Mouse (Mus musculus) brain, adult 2 months (tissue): Measurements from ENCODE around the gene Ghr.
A peak's percentile ranks its signal among the peaks of the same experiment; 100 is the strongest.

Source experiments
- DNase-seq: peaks from one replicate; pipeline ENCODE4 v3.0.0; 2011; ENCODE audit warnings: low read depth, low spot score

Ghr gene

DNA sequence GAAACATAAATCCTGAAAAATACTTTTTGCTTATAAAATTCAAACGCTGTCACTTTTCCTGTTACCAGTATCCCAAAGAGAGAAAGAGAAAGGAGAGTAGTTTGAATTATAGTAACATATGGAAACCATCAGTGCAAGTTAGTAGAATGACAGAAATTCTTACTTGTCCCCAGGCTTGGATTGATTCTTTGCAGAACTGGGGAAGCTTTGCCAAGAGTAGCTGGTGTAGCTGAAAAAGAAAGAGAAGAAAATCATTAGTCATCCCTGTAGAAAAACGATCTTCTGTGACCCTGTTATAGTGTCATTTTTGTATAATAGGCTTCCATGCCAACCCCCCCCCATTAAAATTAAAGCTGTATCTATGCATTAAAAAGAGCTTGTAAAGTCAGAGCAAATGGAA is 194.8 kb downstream of the Ghr start:
- peak; percentile 15 for DNase-seq

DNA sequence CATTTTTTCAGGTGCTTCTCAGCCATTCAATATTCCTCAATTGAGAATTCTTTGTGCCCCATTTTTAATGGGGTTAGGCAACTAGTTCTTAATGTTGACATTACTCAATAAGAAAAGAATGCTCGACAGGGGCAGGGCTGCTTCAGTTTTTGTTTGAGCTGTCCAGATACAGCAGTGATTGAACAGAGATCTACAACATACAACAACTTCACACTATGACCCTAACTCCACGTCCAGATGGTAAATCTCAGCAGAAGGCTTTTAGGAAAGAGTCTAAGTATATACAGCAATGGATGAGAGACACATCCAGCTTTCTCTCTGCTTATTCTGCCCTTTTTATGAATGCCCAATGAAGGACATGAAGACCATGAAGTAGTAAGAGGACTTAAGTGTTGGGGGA is 199.5 kb downstream of the Ghr start:
- DNase-seq: no peak

DNA sequence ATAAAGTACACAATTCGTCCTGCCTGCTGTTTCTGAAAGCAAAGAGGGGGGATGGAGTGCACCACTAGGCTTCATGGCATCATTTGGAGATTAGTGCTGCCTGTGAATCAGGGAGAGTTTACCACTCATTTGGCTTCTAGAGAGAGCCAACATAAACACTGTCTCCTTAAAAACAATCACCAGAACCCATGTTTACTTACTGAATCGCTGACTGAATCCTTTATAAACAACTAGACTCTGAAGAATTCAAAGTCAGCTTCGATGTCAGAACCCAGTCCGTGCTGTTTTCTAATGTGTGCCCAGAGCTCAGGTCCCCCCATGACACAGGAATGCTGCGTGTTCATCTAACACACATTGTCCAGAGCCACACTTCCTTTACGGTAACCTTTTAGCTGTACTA is 201.9 kb downstream of the Ghr start:
- no peak for DNase-seq

DNA sequence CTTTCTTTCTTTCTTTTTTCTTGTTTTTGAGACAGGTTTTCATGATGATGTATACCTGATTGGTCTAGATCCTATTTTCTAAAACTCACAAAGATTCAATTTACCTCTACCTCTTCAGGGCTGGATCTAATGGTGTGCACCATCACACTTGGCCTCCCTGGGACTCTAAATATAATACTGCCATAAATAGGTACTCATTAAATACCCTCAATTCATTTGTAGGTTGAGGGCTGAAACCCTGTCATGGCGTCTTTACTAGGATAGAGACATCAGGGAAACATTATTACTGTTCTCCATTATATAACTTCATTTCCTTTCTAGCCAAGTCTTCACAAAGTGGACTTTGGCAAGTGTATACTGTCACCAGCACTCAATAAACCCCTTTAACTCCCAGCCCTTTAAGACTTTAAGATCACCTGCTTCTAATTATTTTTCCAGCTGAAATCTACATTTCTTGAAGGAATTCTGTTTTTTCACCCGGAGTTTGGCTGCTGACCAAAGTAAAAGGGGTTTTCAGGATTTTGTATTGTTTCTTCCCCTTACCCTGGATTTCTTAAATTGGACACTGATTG is 214.9 kb downstream of the Ghr start:
- DNase-seq: no peak

- peak; percentile 31 for DNase-seq
Observed at GRCm38 (mm10) chr15:3356073-3356766, 227.1 kb downstream of the Ghr start.

- DNase-seq: no peak
Observed at GRCm38 (mm10) chr15:3353696-3354095, 229.6 kb downstream of the Ghr start.

DNA sequence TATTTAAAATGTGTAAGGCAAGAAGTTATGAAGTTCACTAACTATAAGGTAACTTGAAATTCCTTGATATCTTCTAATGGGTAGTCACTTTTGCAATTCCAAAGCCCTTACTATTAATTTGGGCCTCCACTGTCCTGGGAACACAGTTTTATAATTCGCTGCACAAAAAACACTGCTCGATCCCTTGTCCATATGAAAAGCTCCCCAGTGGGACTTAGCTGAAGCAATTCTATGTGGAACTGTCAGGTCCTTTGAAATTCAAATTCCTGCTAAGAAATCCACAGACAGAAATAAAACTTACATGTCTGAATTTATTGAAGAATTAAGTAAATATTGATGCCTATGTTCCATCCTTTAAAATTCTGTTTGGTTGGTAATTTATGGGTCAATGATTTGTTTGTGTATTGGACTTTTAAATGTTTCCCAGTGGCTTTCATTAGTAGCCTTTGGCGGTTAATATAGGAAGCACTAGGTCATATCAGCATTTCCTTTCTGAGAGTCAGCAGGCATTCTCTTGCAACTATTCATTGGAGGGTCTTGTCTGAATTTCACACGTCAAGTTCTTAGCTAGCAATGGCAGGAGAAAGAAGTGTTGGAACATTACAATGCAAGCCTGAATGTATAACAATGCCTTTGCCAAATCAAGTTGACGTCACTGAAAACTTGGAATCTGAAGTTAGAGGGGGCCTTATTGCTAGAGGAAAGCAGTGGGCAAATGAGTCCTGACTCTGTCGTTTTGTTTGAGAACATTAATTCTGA is 233.8 kb downstream of the Ghr start:
- no peak for DNase-seq

- no peak for DNase-seq
Observed at GRCm38 (mm10) chr15:3346682-3347081, 236.6 kb downstream of the Ghr start.

DNA sequence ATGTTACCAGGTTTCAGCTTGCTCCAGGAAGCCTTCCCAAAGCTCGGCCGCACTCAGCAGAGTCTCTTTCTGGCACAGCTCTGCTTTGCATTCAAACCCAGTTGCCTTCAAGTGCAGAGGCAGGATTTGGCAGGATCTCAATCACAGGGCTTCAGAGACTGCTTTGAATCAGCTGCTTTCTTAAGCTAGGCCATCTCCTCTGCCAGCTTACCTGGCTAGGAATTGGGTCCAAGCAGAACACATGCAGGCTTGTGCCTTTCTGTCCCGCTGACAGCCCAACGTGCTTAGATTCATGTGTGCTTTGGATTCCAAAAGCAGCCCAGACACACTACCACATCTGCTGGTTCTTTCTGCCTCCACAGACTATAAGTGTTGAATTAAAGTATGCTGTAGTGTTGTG is 238.7 kb downstream of the Ghr start:
- peak; percentile 81 for DNase-seq

DNA sequence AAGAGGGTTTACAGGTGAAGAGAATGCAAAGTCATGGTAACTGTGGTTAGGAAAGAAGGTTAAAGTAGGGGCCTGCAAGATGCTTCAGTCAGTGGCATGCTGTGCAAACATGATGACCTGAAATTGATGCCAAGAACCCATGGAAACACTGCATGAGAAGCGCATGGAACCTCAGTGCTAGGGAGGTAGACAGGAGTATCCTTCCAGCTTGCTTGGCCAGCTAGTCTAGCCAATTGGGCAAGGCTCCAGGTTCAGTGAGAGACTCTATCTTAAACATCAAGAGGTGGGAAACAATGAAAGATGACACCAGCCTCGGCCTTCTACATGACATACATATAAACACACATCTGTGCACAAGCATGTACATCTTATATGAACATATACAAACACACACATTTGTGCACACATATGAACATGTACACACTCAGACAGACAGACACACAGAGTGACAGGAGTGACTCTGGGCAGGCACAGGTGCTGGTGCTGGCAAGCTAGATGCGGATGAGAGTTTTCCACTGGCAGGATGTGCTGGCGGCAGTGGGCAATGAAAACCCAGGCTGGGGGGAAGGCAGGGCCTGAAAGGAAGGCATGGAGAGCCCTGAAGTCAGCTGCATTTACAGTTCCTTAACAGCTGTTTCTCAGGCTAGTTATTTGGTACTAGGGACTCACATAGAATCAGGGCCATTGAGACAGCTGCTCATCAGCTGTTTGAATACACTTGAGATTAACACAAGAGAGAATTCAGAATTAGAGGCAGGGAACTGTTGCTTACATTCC is 241.3 kb downstream of the Ghr start:
- no peak for DNase-seq

- no peak for DNase-seq
Observed at GRCm38 (mm10) chr15:3339847-3340246, 243.4 kb downstream of the Ghr start.

DNA sequence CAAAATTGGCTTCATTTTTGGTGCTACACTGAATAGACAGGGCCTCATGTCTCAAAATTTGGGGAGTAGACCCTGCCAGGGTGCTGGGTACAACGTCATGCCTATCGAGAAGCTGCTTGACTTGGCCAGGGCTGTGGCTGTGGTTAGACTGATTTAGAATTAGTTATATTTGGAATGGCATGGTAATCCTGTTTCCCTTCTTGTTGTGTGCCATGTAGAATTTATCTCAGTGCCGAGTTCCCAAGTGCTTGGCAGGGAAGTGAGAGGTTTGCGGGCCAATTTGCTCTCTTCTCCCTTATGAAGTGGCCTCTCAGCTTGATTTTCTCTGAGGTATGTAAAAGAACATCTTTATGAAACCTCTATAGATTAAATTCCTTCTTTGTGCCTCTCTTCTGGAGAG is 250.8 kb downstream of the Ghr start:
- DNase-seq: no peak

- no peak for DNase-seq
Observed at GRCm38 (mm10) chr15:3331813-3332212, 251.5 kb downstream of the Ghr start.

DNA sequence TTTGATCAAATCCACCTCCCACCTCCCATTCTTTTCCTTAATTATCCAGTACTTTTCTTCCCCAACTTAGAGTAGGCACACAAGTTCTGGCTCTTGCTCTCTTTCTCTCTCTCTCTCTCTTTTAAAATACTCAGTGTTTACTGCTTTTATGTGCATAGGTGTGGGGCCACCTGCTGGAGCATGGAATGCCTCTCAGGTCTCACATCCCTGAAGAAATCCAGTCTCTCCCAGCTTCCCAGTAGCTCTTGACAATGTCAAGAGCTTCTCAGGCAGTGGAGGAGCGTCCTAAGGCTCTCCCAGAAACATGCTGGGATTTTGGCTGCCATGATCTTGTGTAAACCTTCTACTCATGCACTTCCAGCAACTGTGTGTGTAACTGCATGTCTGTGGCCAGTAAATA is 253.0 kb downstream of the Ghr start:
- no peak for DNase-seq

DNA sequence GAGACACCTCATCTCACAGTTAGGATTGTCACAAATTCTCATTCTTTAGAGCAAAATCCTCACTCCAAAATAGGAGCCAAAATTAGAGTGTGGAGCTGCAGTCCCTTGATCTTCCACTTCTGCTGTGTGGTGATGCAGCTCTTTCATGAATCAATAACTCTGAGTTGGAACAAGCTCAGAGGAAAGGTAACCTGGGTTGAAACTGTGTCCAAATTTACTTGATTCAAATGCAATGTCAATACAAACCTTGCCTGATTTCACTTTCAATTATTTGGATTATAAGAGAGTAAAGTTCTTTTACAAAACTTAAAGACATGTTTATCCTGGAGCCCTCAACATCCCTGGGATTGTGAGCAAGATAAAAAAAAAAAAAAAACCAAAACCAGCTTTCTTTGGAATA is 260.3 kb downstream of the Ghr start:
- no peak for DNase-seq

GRCm38 (mm10) chr15:3319929-3320328 is 263.4 kb downstream of the Ghr start:
- no peak for DNase-seq

GRCm38 (mm10) chr15:3316617-3317016 is 266.7 kb downstream of the Ghr start:
- no peak for DNase-seq

DNA sequence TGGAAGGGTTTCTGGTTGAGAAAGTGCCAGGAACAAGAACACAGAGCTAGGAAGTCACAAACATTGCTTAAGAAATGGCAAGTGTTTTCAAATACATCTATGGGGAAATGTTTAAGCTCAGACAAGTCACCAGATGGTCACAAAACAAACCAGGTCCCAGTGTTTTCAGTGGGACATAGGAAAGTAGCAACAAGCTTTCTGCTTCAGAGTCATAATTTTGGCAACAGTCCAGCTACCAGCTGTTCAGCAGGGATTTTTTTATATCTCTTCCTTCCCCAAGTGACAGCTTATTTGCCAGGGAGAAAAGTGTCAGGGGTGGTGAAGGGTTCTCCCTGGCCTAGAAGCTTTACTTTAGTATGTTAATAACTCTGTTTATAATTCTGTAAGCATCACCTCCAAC is 270.4 kb downstream of the Ghr start:
- peak; percentile 56 for DNase-seq

GRCm38 (mm10) chr15:3309856-3310255 is 273.4 kb downstream of the Ghr start:
- no peak for DNase-seq

DNA sequence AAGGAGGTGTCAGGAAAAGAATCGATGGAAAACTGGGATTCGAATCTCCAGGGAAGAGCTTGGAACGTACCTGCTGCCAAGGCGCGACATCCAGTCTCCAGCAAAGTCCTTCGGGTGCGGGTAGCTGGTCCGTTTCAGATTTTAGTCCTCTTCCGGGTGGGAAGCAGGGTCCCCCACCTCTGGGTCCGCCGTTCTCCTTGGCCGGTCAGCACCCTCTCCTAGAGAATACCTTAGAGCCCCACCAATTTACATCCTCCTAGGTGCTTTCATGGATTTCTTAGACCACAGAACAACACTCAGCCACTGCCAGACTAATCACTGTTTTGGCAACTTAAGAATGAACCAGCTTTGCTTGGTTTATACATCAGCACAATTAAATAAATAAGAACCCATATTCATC is 279.9 kb downstream of the Ghr start, which contains the start of gene Ccdc152:
Gene Ccdc152 (minus strand): TSS at position 101 of the 400 bp plus-strand sequence.
- DNase-seq: no peak

DNA sequence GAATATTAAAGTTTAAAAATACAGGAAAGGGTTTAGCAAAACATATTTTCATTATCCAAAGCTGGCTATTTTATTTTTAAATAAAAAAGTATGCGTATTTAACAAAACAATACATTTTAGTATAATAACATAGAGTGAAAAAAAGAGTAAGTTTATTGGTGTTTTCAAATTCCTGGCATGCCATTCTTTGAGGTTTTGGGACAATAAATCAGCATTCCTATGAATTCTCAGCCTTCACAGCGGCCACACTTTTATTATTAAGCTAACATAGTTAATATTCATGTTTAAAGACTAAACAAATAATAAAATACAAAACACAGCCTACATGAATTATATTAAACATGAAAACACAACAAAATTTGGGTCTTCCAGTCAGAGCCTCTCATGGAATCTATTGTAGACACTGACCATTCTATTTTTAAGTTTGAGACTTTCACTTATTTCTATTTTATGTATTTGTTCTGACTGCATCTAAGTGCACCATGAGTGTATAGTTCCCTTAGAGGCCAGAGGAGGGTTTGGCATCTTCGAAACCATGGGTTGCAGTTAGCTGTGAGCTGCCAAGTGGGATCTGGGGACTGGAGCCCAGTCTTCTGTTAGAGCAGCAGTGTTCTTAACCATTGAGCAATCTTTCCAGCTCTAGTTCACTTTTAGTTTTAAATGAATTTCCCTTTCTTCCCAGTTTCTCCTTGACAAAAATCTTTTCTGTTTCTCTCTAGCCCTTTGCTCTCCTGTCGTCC is 282.8 kb downstream of the Ghr start:
- no peak for DNase-seq
